Mouse (Mus musculus) kidney, postnatal 14 days (tissue): ENCODE measurements around the gene Urad.
A peak's percentile ranks its signal among the peaks of the same experiment; 100 is the strongest.

Experiments used
- DNase-seq: peaks from one replicate; pipeline ENCODE4 v3.0.0; 2022; ENCODE audit warnings: mixed read lengths

The Urad gene

DNA sequence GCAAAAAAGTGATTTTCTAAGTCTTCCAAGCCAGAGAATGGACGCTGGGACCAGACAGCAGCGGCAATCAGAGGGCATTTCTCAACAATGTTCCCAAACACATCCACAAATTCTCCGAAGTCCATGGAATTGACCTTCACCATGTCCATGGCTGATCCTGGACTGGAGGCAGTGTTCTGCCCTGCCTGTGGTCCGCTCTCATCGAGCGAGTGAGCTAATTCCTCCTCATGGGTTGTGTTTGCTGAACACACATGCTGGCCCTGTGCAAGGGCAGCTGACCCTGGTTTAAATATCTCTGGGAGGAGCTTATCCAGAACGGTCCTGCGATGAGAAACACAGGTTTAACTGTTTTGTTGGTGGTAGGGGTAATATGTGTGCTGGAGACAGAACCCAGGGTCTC, at the start of gene Urad:
Gene Urad (minus strand): TSS at position 258 of the 400 bp plus-strand sequence.
- DNase-seq, result no peak

DNA sequence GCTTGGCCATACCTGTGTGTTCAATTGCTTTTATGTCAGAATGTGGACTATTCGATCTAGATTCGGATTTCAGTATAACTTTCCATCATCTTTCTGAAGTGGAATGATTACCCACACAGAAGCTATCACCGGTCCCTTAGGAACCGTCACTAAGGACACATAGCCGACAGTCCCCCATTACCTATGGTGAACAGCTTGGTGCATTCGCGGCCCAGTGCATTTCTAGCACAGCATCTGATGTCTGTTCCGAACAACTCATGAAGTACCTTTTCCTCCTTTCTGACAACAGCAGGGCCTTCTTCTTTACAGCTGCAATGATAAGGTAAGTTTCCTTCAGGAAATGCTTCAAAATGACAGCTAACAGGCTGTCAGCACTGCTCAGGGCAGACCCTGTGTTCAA, 48.0 kb upstream of the Urad start:
- DNase-seq, result no peak

DNA sequence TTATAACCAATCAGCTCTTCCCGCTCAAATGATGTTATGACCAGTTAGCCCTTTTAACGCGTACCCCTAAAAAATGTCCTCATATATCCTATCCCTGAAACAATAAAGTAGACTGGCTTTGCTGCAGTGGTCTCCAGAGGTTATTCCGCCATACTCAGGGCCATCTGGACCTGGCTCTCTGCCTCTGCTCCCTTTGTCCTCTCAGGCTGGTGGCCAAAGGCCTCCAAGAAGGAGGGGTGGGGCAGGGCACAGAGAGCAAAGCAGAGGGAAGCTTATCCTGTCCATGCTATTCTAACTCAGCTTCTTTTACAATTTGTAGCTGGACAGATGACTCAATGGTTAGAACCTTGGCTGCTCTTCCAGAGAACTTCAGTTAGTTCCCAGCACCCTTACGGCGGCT, 46.0 kb upstream of the Urad start:
- no peak for DNase-seq

DNA sequence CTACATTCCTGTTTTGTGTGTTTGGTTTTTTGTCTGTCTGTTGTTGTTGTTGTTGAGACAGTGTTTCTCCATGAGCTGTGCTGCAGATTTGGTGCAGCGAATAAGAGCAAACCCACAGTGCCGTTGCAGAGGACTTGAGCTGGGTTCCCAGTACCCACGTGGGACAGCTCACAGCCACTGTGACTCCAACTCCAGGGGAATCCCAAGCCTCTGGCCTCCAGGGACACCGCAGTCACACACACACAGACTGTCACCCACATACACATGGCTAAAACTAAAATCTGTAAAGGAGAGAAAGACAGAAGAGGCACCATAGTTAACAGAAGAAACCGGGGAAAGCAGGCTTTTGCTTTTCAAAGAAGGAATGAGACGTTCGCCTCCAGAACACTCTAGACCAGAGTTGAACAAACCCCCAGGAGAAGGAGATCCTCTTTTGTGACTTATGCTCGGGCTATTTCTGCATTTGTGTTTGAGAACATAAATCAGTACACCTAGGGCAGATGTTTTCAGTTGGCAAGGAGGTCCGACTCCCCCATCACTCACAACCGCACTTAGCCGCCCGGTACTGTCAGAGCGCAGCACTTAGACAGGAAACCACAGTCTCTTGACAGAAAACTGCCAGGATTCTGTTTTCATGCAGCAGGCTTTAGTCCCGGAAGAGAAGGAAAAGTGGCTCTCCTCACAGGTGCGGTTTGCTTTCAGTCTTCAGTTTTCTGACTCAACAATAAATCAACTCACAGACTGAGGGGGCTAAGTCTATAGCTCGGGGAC, 43.9 kb upstream of the Urad start:
- DNase-seq, result no peak

GRCm38 (mm10) chr5:147363054-147363453, 40.8 kb upstream of the Urad start:
- DNase-seq, result no peak

GRCm38 (mm10) chr5:147358481-147358880, 36.2 kb upstream of the Urad start:
- DNase-seq, result no peak

DNA sequence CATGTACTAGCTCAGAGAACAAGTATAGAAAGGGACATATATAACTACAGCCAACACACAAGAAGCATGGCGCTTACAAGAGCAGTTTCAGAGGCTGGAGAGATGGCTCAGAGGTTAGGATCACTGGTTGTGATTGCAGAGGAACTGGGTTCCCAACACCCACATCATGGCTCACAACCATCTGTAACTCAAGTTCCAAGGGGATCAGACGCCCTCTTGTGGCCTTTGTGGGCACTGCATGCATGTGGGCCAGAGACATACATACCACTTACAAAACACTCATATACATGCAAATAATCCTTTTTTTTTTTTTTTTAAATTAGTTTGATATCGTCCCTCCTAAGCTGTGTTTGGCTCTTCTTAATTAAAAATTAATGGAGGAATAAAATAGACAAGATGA, 35.3 kb upstream of the Urad start:
- no peak for DNase-seq

GRCm38 (mm10) chr5:147356260-147357055, 34.2 kb upstream of the Urad start:
- no peak for DNase-seq

- DNase-seq, result no peak
Observed at GRCm38 (mm10) chr5:147355788-147356187, 33.5 kb upstream of the Urad start.

GRCm38 (mm10) chr5:147354985-147355384, 32.7 kb upstream of the Urad start:
- DNase-seq, result no peak

DNA sequence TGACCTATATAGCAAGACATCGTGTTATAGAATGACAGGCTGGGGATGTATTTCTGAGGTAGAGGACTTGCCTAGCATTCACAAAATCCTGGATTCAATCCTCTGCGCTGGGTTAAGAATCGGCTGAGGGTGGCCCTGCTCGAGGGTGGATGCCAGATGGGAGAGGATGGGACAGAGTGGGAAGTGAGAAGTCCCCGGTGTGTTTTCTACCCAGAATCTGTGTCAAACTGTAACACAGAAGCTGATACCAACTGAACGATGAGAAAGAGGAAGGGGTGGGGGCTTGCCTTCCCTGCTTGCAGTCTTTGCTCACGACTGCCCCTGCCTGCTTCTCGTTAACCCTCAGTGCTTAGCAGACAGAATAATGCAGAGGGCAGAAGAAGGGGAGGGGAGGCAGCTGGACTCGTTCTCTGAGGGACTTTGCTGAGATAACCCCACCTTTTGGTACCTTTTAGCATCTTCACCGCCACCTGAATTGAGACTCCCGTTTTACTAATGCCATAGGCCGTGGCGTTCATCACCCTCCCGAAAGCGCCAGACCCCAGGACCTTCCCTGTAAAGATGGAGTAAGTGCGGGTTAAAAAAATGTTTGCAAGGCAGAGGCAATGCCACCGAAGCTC, 32.0 kb upstream of the Urad start:
- DNase-seq, result no peak

- DNase-seq, result no peak
Observed at GRCm38 (mm10) chr5:147351931-147352330, 29.7 kb upstream of the Urad start.

- no peak for DNase-seq
Observed at GRCm38 (mm10) chr5:147345981-147346380, 23.7 kb upstream of the Urad start.

DNA sequence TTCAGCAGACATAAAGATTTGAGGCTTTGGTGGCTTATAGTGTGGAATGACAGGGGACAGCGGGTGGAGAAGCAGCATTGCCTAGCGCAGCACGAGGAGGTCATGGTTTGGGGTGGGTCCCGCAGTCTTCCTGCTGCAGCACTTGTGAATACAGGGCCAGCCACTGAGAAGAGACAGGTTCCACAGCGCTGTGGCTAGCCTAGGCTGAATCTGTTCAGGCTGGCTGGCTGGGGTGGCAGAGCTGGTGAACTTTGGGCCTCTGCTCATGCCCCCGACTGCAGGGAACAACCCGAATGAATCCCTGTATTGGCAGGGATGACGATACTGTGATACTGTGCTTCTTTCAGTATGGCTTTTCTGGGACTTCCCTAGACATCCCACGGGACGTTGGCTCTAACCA, 21.7 kb upstream of the Urad start:
- DNase-seq, result no peak

DNA sequence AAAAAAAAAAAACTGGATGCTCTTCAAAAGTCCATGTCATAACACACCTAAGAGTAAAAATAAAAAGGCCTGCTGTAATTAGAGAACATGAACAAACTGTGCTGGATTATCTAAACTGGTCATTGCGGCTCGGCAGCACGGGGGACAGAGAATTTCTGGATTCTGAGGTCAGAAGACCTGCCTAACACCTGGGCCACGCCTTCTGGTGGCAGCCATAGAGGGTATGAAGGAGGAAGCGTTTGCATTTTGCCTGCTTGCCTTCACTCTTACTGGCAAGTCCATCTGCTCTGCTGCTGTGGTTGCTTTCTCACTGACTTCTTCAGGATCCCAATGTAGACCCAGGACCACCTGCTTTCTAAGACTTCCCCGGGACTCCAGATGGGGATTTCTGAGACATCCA, 20.7 kb upstream of the Urad start:
- DNase-seq, result no peak

DNA sequence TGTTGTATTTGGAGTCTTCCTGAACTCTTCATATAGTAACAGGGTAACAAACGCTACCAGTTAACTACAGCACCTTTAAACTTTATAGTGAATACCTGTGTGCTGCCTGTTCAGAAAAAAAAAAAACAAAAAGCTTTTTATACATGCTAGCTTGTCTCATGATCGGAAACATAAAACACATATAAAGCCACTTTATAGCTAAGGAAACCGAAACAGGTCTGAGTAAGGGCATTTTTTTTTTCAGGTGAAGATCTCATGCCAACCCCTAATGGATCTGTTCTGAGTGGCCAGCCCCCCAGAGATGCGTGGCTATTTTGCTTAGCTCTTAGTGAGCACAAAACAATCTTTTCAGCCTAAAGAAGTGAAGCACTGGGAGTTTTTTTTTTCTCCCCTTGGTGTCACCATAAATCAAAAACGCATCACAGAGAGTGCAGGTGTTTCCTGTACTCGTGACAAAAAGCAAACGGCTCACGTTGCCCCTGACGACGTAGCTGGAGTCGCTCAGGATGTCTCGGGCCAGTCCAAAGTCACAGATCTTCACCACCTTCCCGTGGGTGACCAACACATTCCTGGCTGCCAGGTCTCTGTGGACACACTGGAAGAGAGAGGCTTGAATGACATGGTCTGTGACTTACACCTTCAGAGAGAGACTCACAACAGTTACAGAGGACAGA, 18.6 kb upstream of the Urad start:
- DNase-seq, result peak; percentile 38

GRCm38 (mm10) chr5:147339560-147339959, 17.3 kb upstream of the Urad start:
- no peak for DNase-seq

- DNase-seq, result no peak
Observed at GRCm38 (mm10) chr5:147338967-147339366, 16.7 kb upstream of the Urad start.

GRCm38 (mm10) chr5:147332711-147333110, 10.5 kb upstream of the Urad start:
- DNase-seq, result no peak

GRCm38 (mm10) chr5:147331547-147331946, 9.3 kb upstream of the Urad start:
- peak; percentile 41 for DNase-seq

- no peak for DNase-seq
Observed at GRCm38 (mm10) chr5:147329946-147330345, 7.7 kb upstream of the Urad start.

DNA sequence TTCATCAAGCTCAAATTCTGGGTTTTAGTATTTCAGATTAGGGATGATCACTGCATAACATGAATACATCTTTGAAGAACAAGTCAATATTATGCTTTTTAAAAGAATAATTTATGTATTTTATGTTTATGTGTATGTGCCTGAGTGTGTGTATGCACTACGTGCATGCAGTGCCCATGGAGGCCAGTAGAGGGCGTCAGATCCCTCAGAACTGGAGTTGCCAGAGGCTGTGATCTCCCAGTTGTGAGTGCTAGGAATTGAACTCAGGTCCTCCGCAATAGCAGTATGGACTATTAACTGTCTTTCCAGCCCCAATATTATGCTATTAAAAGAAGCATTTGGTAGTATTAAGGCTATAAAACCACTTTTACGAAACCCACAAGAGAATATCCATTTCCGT, 5.4 kb upstream of the Urad start:
- DNase-seq, result no peak

DNA sequence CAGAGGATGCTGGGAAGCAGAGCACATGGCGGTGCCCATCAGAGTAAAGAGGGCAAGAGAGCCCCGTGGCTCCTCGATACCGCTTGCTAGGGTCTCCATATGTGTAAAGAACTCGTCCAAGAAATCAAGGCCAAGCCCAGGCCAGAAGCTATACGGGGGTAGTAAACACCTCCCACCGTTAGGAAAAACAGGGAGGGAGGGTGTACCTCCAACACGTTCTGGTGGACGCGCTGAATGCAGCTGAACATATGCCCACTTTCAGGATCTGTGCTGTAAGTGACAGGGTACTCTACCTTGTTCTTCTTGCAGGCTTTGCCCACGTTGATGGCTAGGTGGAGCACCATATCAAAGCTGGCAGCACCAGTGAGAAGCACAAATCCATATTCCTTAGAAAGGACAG, 3.7 kb upstream of the Urad start:
- DNase-seq, result no peak
